Mouse (Mus musculus): ENCODE measurements around the gene Myl10.
"Not testable (repeated sequence)": the region's sequence is repeated elsewhere in the genome, so short reads cannot be mapped to it uniquely, and the experiment has no call there.

Gene Myl10

DNA sequence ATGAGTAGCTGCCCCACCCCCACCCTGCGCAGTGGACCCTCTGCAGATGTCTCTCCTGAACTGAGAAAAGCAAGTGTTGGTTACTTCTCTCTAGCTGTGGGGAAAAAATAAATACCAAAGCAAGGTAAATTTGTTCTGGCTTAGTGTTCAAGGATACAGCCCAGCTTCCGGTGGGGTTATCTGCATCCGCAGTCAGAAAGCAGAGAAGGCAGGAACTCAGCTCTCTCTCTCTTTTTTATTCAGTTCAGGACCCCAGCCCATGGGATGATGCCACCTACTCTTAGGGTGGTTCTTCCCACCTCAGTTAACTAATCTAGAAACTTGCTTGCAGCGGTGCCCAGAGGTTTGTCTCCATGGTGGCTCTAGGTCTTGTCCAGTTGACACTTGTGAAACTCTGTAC, at the start of gene Myl10:
Gene Myl10 (plus strand): TSS at position 363 of the 400 bp plus-strand sequence.
- no peak for DNase-seq

DNA sequence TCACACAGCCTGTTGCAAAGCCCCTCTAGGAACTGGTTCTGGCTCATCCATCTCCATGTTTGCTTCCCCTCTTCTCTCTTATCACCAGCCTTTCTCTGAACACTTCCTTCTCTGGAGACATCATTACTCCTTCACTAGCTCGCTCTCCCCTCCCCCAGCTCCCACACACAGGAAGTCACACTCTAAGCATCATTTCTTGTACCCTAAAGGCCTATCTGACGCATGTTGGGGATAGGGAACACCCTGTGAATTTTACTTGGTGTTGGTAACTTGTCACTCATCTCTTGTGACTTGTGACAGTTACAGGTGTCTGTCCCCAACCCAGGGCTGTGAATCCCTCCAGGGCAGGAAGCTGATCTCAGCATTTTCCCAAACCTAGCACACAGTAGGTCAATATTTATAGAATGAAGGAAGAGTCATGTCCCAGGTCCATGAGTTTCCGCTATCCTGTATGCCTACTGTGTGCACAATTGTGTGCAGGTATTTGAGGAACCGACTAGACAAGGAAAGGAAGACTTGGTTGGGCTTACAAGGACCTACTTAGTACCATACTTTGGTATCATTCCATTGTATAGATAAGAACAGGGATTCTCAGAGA, 46.1 kb upstream of the Myl10 start:
- no peak for DNase-seq

DNA sequence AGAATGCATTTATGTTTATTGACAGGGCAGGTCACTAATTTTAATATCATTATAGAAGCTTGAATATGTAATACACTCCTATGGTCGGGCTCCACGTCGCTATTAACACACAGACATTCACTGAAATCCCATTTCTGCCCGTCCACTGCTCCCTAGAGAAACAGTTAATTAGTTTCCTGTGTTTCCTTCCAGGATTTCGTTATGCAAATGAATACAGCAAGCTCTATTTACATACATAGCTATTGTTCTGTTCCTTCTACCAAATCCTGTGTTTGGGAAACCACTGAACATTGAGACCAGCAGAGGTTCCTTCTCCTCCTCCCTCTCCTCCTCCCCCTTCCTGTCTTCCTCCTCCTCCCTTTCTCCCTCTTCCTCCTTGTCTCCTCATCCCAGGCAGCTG, 43.9 kb upstream of the Myl10 start:
- DNase-seq, result no peak

DNA sequence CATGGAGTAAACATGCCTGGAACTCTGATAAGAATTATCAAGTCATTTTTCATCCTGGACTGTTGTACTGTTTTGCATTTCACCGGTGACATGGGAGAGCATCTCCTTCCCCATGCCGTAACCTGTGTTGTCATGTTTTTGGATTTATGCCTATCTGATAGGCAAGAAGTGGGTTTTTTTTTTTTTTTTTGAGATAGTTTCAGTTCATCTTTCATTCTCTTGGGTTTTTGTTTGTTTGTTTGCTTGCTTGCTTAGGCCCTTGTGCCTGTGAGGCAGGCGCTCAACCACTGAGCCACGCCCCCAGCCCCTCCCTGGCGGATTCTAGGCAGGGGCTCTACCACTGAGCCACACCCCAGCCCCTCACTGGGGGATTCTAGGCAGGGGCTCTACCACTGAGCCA, 43.3 kb upstream of the Myl10 start:
- DNase-seq, result no peak

DNA sequence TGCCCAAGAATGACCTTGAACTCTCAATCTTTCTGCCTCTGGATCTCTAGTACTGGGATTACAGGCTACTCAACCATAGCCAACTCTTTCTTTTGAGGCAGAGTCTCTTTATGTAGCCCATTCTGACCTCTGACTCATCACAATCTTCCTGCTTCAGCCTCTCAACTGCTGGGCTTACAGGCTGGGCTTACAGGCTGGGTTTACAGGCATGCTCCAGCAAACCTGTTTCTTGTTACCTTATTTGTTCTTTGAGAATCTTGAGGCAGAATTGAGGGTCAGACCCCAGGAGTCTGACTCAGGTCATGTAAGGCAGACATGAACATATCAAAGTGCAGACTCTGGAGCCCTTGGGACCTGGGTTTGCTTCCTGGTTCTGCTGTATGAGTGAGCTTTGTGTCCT, 38.5 kb upstream of the Myl10 start:
- DNase-seq, result no peak

DNA sequence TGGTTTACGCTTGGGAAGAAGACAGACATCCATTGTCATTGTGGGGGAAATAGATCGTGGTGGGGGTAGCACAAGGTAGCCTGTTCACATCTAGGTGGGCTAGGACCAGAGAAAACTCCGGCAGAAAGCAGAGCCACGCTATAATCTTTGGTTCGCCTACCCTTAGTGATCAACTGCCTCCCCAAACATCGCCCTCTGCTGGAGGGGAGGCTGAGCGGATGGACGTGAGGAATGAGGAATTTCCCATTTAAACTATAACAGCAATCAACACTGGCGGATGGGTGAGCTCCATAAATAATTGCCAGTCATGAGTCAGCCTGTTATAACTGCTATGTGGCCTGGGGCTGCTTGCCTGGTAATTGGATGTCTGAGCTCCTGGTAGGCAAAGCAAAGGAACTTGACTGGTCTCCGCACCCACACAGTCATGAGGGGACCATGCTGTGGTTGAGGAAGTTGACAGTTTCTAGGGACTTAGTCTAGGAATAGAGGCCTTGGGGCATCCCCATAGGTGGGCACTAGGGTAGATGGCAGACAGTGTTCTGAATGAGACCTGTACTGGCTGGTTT, 36.0 kb upstream of the Myl10 start:
- no peak for DNase-seq

DNA sequence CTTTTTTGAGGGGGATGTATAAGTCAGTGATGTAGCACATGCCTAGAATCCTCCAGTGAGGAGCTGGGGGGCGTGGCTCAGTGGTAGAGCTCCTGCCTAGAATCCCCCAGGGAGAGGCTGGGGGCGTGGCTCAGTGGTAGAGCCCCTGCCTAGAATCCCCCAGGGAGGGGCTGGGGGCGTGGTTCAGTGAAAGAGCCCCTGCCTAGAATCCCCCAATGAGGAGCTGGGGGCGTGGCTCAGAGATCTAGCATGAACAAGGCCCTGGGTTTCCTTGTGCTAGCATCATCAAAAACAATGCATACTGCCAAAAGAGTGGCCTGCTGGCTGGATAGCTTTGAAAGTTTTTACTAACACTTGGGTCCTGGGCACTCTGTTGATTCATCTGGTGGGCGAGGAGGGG, 32.2 kb upstream of the Myl10 start:
- DNase-seq, result not testable (repeated sequence)

DNA sequence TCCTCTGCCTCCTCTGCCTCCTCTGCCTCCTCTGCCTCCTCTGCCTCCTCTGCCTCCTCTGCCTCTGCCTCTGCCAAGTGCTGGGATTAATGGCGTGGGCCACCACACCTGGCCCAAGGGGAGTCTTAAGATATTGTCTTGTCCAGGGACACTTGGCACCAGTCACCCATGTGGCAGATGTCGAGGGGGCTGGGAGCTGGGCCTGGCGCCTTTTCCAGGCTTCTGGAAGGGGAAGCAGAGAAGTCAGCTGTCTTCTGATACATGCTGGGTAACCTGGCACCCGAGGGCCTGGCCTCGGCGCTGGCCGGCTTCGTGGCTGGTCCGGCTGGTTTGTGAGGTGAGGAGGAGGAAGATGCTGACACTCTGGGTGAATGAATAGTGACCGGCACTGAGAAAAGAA, 30.7 kb upstream of the Myl10 start:
- no peak for DNase-seq

DNA sequence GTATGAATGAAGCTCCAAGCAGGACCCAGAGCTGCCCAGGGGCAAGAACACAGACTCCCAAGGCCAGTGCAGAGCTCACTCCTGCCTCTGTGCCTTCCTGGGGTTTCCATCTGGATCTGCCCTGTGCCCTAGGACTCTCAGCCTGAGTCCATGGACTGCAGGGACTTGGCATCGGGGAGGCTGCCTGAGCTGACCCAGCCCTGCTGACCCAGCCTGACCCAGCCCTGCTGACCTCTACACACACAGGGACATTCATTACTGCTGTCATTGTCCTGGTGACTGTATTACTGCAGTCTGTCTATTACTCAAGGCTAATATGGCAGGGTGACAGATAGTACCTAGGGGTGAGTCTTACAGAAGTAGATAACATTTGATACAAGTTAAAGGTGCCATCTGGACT, 30.1 kb upstream of the Myl10 start:
- no peak for DNase-seq

DNA sequence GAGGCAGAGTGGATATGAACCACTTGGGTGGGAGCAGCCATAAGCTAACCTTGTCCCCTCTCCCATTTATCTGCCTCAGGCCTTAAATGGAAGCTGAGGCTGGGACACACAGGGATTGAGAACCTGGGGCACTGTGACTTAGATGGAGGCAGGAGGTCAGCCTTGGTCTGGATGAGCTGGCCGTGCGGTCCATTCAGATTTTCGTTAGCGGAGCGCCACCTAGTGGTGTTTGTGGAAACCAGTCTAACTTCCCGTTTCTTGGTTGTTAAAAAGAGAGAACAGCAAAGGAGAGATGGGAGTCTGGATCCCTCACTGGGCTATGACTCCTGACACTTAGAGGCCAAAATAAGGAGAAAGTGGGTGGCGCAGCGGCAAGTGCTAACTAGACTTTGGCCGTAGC, 28.4 kb upstream of the Myl10 start:
- peak; percentile 58 for DNase-seq

DNA sequence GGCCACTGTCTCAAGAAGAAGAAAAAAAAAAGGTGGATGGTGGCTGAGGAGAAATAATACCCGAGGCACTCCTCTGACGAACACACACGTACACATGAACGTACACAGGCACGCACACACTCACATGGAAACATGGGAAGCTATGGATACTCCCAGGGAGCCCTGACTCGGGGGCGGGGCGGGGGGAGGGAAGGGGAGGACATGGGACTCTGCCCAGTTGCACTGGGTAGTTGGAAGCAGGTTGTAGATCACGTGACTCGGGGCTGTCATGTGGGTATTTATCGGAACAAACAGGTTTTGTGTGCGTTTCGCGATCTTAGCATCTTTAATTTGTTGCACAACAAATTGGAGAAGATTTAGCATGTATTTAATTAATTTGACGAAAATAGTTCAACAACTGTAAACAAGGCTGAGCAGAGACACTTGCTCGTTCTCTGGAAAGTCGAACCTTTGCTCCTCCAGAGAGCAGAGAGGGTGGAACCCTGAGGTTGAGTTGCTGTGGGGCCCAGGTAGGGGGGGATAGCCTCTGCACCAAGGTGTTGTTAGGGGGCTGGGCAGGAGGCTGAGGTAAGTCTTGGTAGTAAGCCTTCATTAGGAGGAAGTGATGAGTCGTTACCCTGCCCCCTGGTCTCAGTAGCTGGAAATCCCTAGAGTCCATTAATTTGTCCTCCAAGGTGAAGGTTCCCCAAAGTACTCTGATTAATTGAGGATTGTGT, 16.5 kb upstream of the Myl10 start:
- DNase-seq, result no peak

DNA sequence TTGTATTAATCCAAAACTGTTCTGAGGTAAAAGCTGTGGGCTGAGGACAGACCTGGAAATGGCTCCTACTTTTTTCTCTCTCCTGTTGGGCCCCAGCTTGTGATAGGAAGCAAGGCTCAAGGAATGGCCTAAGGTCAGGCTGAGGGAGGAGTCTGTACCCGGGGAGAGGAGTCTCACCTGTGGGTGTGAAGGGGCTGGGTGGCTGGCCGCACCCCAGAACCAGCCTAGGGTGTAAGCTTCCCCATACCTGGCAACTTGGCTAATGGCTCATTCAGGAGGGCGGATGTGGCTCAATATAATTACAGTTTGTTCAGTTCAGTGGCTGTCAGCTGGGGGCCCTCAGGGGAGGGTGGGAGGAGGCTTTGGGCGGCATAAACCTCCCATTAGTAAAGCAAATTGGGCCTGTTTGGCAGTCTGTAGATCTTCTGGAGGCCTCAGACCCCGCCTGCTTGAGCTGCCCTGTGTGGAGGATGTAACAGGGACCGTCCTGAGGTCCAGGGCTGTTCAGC, 14.1 kb upstream of the Myl10 start:
- no peak for DNase-seq

DNA sequence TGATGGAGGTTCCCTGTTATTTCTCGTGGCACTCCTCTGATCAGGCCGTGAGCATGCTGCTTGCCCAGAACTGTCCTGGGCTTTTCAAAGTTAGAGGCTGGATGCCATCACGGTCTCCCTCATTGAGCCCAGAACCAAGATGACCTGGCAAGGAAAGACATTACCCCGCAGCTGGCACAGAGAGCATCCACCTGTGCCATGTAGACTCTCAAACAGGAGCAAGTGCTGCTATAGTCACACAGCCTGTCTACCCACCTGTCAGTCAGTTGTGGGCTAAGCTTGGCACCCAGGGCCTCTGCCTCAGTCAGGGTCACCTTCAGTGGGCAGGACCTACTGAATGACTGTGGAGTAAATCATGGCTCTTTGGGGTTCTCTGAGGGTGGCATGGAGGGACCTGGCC, 6.6 kb upstream of the Myl10 start:
- no peak for DNase-seq

DNA sequence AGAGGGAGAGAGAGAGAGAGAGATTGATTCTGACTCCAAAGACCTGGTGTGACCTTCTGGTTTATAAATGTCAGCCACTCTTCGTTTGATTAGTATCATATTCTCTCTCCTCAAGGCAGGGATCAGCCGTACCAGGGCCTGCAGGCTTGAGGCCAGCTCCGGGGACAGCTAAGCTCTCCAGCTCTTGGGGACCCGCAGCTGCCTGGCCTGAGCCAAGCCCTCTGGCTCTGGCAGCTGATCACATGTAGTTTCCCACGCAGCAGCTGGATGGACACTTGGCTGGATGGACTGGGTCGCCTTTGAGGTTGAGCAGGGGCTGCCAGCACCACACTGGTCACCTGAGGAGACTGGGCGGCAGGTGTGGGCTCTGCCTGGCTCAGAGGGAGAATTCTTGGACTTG, 5.4 kb upstream of the Myl10 start:
- DNase-seq, result no peak

DNA sequence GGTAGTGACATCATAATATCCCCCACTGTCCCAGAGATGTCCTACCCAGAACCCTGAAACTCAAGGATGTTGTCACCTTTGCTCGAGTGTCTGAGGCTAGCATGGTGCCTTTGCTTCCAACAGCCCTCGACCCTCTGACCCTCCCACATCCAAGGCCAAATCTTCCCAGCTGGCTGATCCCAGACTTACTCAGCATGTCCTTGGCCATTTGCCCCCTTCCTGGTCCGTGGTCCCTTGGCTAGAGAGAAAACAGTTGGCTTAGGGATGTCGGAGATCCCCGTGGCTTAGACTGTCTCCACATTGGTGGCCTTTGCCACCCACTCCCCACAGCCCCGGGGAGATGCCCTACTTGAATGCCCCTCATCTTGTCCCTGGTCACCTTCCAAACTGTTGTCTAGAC, 4.1 kb upstream of the Myl10 start:
- no peak for DNase-seq

DNA sequence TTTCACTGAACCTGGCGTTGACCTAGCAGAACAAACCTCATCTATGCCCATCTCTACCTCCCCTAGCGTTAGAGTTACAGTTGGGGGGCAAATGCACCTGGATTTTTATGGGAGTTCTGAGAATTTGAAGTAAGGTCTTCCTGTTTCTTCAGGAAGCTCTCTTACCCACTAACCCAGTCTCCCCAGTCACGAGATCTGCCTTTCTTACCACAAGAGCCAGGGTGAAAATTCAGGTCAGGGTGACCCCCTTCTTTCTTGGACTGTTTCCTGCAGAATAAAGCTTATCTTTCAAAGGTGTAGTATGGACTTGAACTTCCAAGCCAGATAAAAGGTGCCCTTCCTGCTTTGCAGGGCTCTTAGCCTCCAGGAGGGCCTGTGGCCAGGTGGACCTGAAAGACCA, 1.8 kb upstream of the Myl10 start:
- no peak for DNase-seq

DNA sequence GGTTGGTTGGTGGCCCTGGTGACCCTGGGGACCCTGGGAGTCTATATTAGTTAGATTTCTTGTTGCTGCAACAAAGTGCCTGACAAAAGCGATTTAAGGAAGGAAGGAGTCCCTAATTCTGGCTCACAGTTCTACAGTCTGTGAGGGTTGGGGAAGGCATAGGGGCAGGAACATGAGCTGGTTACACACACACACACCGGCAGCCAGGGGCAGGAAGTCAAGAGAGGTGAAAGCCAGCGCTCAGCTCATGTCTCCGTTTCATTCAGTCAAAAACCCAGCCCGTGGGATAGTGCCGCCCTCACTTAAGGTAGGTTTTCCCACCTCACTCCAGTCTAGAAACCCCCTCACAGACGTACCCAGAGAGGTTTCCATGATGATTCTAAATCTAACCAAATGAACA, 472 bp downstream of the Myl10 start:
- DNase-seq, result no peak

DNA sequence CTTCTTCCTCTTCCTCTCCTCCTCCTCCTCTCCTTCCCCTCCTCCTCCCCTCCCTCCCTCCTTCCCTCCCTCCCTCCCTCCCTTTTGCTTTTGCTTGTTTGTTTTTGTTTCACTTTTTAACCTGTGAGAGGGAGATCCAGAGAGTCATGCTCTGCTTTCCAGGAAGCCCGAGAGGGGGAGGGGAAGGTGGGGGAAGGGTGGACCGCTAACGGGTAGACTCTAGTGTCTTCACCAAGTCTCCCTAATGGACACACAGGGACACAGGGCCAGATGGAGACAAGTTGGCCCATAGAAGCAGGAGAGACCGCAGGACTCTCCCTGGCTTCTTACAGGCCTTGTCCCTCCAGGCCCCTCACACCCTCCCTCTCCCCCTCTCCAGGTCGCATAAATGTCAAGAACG, 2.0 kb downstream of the Myl10 start:
- DNase-seq, result no peak

DNA sequence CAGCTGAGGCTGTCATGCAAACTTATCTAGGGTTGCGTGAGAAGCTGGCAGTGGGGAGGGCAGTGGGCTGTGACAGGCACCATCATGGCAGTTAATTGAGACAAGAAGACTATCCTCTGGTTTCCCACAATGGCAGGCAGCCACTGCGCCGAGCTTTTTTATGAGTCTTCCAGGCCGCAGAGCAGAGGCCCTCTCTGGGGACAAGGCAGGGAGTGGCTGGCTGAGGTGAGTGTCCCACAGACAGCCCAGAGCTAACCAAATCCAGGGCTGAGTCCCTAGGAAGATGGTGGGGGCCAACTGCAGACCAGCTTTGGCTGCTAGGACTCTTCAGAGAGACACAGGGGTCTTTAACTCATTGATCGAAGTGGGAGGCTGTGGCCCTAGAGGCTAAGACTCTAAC, 3.6 kb downstream of the Myl10 start:
- DNase-seq, result no peak

DNA sequence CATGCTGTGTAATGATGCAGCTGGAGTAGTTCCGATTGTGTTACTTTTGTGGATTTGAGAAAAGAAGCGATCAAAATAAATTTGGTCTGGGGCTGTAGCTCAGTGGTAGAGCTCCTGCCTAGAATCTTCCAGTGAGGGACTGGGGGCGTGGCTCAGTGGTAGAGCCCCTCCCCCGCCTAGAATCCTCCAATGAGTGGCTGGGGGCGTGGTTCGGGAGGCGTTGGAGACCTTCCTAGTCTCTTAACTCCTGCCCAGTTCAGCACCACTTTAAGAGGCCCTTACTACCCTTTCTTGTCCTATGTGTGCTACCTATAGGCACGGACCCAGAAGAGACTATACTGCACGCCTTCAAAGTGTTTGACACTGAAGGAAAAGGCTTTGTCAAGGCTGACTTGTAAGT, 4.7 kb downstream of the Myl10 start:
- DNase-seq, result no peak

DNA sequence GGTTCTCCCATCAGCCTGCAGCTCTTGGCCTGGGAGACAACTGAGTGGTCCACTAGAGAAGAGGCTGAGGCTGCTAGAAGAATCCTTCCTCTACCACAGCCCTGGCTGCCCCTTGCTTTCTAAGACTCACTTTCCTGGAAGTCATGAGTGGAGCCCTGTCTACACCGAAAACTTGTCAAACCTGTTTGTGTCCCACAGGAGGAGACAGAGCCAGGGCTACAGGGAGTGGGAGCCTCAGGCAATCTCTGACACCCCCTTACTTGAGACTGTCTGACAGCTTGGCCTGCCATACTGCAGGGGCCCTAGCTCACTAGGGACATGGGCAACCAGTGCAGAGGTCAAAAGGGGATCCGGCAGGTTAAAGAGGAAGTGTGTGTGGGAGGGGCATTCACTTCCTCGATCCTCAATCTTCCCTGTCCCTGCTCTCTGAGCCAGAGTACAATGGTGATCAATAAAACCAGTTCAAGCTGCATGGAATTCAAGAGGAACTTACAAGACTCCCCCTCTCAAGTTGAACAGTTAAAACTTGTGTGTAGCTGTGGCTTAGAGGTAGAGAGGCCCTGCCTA, 9.3 kb downstream of the Myl10 start:
- no peak for DNase-seq

DNA sequence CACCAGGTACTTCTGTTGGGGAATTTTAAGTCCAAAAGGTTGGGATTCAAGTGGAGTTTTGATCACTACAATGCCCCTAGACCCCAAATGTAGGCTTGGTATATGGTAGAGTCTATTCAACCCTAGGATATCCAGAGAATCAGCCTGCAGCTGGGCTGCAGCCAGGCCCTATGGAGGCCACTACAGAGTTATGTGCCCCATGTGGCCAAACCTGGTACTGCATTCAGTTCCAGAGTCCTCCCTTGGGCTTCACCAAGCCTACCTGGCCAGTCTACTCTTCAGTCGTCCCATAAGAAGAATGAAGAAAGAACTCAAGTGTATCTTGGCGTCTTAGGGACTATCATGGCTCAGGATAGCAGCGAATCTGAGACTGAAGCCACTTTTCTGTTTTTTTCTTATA, 10.8 kb downstream of the Myl10 start:
- peak; percentile 49 for DNase-seq

DNA sequence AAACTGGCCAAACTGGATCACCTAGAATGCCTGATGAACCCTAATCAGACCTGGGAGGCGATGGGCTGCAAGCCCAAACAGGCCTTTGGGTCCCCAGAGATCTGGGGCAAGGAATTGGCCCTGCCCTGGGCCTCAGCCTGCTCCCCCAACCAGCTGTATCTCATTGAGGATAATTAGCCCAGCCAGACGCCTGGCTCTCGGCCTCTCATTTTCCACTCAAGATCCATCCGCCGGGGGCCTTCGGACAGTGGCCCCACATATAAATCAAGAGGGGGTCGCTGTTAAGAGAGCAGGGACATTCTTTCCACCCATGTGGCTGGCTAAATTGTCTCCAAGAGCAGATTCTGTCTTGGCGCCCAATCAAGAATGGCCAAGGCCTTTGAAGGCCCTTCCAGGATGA, 11.2 kb downstream of the Myl10 start:
- DNase-seq, result no peak

DNA sequence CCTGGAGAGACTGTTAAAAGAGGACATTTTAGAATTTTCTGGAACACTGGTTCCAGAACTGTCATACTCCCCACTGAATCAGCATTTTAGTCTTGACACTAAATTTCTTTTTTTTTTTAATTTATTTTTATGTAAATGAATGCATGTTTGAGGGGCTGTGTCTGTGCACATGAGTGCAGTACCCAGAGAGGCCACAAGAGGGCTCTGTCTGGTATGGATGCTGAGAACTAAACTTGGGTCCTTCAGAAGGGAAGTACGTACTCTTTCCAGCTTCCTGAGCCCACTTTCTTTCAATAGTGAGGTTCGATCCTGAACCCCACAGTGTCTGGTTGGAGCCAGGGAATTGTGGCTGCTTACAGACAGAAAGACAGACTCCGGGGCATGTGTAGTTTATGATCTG, 12.6 kb downstream of the Myl10 start:
- no peak for DNase-seq
